Mouse (Mus musculus) megakaryocyte, embryonic 14.5 days (primary cell): ENCODE data around the gene Cables2. TPM values are rescaled to one million over a fixed set of nuclear protein-coding genes. Genes with fewer than 3 reads are reported as not detected.
A peak's percentile ranks its signal among the peaks of the same experiment; 100 is the strongest.

Source experiments
- H3K27me3 ChIP-seq: replicated peaks from 2 replicates; pipeline ENCODE3; 2012; ENCODE audit warnings: inconsistent platforms
- H3K36me3 ChIP-seq: replicated peaks from 2 replicates; pipeline ENCODE3; 2012; ENCODE audit warnings: low read length, inconsistent platforms, mixed read lengths
- H3K4me1 ChIP-seq: 2 replicates; pipeline ENCODE4 v1.6.1; 2012; ENCODE audit warnings: inconsistent platforms
- H3K4me3 ChIP-seq: replicated peaks from 2 replicates; pipeline ENCODE3; 2012; ENCODE audit warnings: moderate library complexity, mild to moderate bottlenecking, inconsistent platforms
- H3K9me3 ChIP-seq: 2 replicates; pipeline ENCODE4 v1.6.1; 2012; ENCODE audit warnings: inconsistent platforms
- FLI1 ChIP-seq: IDR thresholded peaks from 2 replicates; pipeline ENCODE4 v1.6.1; 2012; ENCODE audit warnings: low read length, inconsistent platforms, mixed read lengths
- GATA1 ChIP-seq: IDR thresholded peaks from 3 replicates; pipeline ENCODE4 v1.6.1; 2012; ENCODE audit warnings: mixed read lengths, low read length, inconsistent platforms, borderline replicate concordance
- polyA plus RNA-seq: library from polyadenylated mRNA; stranded (reverse); fragments of >175 nt; gene quantifications from 2 replicates; pipeline ENCODE4 v1.2.3, GENCODE M21; 2012; ENCODE audit warnings: low replicate concordance; ENCODE audit not compliant: insufficient read depth

Gene Cables2
- polyA plus RNA-seq, 1 experiment, result 8.4 TPM

DNA sequence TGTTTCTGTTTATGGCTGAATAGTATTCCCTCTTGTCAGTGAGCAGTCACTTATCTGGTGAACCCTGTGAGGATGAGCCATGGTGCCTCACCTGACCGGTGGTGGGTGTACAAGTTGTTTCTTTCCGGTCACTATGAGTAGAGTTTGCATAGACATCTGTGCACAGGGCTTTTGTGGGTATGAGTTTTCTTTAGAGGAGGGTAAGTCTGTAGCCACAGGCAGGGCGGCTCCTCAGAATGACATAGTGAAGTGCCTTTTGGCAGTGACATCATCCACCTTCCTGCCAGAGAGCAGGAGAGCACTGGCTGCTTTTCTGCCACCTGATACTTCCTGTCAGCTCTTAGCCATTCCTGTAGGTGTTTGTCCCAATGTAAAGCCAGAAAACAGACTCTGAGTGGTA is 32.2 kb upstream of the Cables2 start:
- peaks cover 66% of the 10 kb centered on the region for H3K27me3 ChIP-seq
- no peak for TF ChIP-seq FLI1
- TF ChIP-seq GATA1, result no peak
- H3K4me3 ChIP-seq, result no peak overlapping the region
- 0 out of 2 replicates have a peak, but pooled peaks cover 4% of the 10 kb centered on the region for H3K9me3 ChIP-seq
- H3K4me1 ChIP-seq, result peaks cover 46% of the 10 kb centered on the region
- no peaks in the 10 kb centered on the region for H3K36me3 ChIP-seq

DNA sequence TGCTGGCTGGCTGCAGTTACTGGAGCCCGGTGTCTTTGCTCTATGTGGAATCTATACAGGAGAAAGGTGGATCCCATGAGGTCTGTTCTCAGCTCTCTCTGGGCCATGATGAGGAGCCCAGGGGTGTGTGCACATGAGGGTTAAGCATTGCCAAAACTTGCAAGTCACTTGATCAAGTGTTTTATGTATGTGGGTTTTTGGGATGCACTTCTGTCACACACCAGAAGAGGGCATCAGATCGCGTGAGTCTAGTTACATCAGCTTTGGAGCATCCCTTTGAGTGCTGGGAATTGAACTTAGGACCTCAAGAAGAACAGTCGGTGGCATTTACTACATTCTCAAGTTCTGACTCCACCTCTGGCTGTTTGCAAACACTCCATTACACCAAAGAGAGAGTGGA is 31.3 kb upstream of the Cables2 start:
- TF ChIP-seq GATA1 (no peak), FLI1 (no peak)
- H3K4me3 ChIP-seq, result no peak overlapping the region
- 0 out of 2 replicates have a peak, but pooled peaks cover 4% of the 10 kb centered on the region for H3K9me3 ChIP-seq
- H3K36me3 ChIP-seq, result no peaks in the 10 kb centered on the region
- H3K27me3 ChIP-seq, result peaks cover 59% of the 10 kb centered on the region
- H3K4me1 ChIP-seq, result peaks cover 55% of the 10 kb centered on the region

DNA sequence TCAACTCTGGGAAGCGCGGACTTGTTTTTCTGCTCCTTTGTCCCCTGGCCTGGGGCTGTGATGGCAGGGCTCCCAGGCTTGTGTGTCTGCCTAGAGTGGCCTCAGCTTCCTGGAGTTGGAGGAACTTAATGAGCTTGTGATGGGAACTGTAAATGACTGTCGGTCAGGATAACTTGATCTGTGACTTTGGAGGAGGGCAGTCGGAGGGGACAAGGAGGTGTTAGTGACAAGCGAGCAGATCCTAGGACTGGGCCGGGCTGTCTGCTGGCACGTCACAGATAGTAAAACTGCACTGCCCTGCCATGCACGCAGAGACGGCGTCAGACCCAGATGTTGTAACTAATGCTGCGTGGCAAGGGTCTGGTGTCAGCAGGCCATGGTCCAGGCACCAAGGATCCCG is 30.2 kb upstream of the Cables2 start:
- Histone ChIP-seq H3K9me3 (0 out of 2 replicates have a peak, but pooled peaks cover 4% of the 10 kb centered on the region), H3K27me3 (peaks cover 54% of the 10 kb centered on the region), H3K4me3 (no peak overlapping the region), H3K4me1 (peaks cover 50% of the 10 kb centered on the region), H3K36me3 (no peaks in the 10 kb centered on the region)
- TF ChIP-seq FLI1 (no peak), GATA1 (no peak)

DNA sequence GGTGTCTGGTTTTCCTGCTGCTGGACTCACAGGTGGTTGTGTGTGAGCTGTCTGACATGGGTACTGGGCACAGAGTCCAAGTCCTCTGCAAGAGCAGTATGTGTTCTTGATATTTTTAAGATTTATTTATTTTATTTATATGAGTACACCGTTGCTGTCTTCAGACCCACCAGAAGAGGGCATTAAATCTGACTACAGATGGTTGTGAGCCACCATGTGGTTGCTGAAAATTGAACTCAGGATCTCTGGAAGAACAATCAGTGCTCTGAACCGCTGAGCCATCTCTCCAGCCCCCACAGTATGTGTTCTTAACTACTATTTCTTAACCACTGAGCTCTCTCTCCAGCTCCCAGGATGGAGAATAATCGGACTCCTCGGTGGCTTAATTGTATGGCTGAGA is 28.9 kb upstream of the Cables2 start:
- TF ChIP-seq FLI1 (no peak), GATA1 (no peak)
- peaks cover 39% of the 10 kb centered on the region for H3K4me1 ChIP-seq
- no peak overlapping the region for H3K4me3 ChIP-seq
- 0 out of 2 replicates have a peak, but pooled peaks cover 4% of the 10 kb centered on the region for H3K9me3 ChIP-seq
- peaks cover 53% of the 10 kb centered on the region for H3K27me3 ChIP-seq
- no peaks in the 10 kb centered on the region for H3K36me3 ChIP-seq

DNA sequence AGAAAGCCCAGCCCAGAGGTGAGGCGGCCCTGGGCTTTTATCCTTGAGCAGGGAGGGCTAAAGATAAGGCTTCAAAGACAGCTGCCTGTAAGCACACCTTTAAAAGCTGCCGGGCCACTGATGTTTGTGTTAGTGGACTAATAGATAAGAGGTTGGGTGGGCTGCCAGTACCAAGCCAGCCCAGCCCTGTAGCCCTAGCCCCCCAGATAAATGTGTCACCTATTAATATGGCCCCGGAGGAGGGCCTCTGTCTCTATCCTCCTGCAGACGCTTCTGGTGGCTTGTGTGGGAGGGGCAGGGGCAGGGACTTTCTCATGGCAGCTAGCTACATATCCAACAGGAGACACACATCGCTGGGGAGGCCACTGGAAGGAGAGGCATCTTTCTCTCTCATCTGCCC is 27.5 kb upstream of the Cables2 start:
- Histone ChIP-seq H3K36me3 (no peaks in the 10 kb centered on the region), H3K27me3 (peaks cover 49% of the 10 kb centered on the region), H3K4me3 (no peak overlapping the region), H3K4me1 (peaks cover 30% of the 10 kb centered on the region), H3K9me3 (0 out of 2 replicates have a peak, but pooled peaks cover 4% of the 10 kb centered on the region)
- no peak for TF ChIP-seq FLI1

DNA sequence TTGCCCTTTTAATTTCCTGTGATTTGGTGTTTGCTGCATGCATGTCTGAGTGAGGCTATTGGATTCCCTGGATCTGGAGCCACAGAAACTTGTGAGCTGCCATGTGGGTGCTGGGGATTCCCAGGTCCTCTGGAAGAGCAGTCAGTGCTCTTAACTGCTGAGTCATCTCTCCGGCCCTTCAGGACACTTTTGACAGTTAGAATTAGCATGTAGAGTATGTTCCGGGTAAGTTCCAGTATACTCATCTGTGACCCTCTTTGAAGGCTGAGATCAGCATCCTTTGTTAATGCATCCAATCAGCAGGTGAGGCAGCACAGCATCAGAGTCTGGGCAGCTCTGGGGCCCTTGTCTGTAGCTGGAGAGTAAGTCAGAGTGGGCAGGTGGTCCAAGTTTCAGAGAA is 27.0 kb upstream of the Cables2 start:
- Histone ChIP-seq H3K4me1 (peaks cover 25% of the 10 kb centered on the region), H3K36me3 (no peaks in the 10 kb centered on the region), H3K27me3 (peaks cover 43% of the 10 kb centered on the region), H3K9me3 (0 out of 2 replicates have a peak, but pooled peaks cover 4% of the 10 kb centered on the region), H3K4me3 (no peak overlapping the region)
- TF ChIP-seq GATA1, result no peak
- TF ChIP-seq FLI1, result no peak

DNA sequence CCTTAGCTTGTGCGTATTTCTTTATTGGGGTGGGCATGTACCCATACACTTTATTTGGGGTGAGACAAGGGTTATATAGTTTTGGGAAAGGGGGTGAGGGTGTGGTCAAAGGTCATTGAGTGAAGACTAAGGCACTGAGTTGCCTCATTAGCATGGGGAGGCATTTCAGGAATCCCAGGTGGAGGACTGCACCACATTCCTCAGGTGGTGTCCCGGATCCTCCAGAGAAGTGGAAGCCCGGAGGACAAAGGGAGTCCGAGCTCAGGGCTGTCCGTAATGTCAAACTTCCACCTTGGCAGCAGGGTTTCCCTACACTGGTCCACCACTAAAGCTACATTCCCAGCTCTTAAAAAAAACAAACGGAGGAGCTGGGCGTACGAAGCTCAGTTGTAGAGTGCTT is 19.6 kb upstream of the Cables2 start:
- TF ChIP-seq FLI1 (no peak), GATA1 (no peak)
- Histone ChIP-seq H3K4me1 (peaks cover 26% of the 10 kb centered on the region), H3K4me3 (no peak overlapping the region), H3K36me3 (no peaks in the 10 kb centered on the region), H3K9me3 (no peaks in the 10 kb centered on the region), H3K27me3 (peaks cover 64% of the 10 kb centered on the region)

DNA sequence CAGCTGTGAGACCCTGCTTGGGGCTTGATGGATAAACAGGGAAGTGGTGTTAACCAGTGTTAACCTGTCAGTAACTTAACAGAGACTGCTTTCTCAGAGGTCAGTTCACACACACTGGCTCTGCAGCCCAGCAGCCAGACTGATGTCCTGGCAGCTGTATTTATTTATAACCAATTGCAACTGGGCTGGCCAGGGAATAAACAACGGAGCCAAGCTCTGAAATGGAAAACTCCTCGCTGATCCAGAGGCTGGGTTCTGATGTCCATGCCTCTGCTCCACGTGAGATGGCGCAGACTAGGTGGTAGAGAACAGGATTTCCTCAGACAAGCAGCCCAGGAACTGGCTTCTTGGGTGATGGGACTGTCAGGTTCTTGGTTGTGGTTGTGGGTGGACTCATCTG is 18.7 kb upstream of the Cables2 start:
- H3K4me3 ChIP-seq, result no peak overlapping the region
- peaks cover 73% of the 10 kb centered on the region for H3K27me3 ChIP-seq
- no peaks in the 10 kb centered on the region for H3K9me3 ChIP-seq
- H3K36me3 ChIP-seq, result no peaks in the 10 kb centered on the region
- no peak for TF ChIP-seq FLI1
- TF ChIP-seq GATA1, result no peak
- peaks cover 26% of the 10 kb centered on the region for H3K4me1 ChIP-seq

DNA sequence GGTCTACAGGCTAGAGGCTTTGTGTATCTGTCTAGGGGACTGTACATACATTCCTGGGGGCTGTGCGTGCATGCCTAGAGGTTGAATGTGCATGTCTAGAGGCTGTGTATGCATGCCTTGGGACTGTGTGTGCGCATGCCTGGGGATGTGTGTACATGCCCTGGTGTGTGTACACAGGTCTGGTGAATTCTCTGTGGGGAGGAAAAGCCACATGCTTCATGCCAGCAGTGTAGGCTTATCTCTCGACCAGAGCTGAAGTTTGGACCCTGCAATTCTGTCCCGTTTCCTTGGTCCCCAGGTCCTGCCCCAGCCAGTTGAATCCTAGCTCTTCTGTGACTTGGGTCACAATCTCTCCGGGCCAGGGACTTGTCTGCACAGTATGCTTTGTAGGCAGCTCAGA is 18.3 kb upstream of the Cables2 start:
- Histone ChIP-seq H3K4me3 (no peak overlapping the region), H3K36me3 (no peaks in the 10 kb centered on the region), H3K27me3 (peaks cover 74% of the 10 kb centered on the region), H3K9me3 (no peaks in the 10 kb centered on the region), H3K4me1 (peaks cover 26% of the 10 kb centered on the region)
- TF ChIP-seq GATA1, result no peak
- TF ChIP-seq FLI1, result no peak

DNA sequence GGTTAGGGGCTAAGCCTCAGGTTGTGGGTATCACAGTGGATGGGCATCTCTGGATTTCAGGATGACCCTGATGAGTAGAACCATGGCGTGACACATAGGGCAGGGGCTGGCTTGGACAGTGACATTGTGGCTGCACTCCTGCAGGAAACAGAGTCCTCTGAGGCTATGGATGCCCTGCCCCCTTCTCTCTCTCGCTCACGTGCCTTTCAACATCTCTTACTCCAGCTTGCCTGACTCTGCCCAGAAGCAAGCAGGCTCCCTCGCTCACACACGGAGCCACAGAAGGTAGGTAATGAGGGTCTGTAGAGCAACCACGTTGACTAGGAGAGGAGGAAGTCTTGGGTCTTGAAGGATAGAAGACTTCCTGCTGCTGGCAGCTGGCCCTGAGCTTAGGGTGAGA is 17.2 kb upstream of the Cables2 start:
- no peak for TF ChIP-seq FLI1
- no peak for TF ChIP-seq GATA1
- Histone ChIP-seq H3K36me3 (no peaks in the 10 kb centered on the region), H3K4me3 (peak overlapping the region; percentile 15), H3K4me1 (peaks cover 26% of the 10 kb centered on the region), H3K9me3 (no peaks in the 10 kb centered on the region), H3K27me3 (peaks cover 79% of the 10 kb centered on the region)
